Mouse (Mus musculus) erythroid progenitor cell, adult 5-6 weeks (primary cell): ENCODE results near the gene Slc7a15. TPM values are rescaled to one million over a fixed set of nuclear protein-coding genes. Genes with fewer than 3 reads are reported as not detected.

Source experiments
- ATAC-seq: replicated peaks from 2 replicates; pipeline ENCODE4 v1.8.0; 2016; ENCODE audit warnings: moderate number of reproducible peaks, mild to moderate bottlenecking, moderate TSS enrichment, inconsistent platforms; ENCODE audit not compliant: poor library complexity, low FRiP score, severe bottlenecking
- total RNA-seq, 2 experiments: library from RNA; stranded (forward) in 1 of 2; stranded (reverse) in 1 of 2; fragments of 150-400 nt in 1 of 2; fragments of 186-747, 209-891 nt in 1 of 2; gene quantifications; 2 replicates each; pipeline versions ENCODE4 v1.2.3 to v1.2.4; 2015 to 2017; ENCODE audit warnings: low replicate concordance in 2 of 2

Gene Slc7a15
- total RNA-seq, 2 experiments from 2014 or later = not detected

DNA sequence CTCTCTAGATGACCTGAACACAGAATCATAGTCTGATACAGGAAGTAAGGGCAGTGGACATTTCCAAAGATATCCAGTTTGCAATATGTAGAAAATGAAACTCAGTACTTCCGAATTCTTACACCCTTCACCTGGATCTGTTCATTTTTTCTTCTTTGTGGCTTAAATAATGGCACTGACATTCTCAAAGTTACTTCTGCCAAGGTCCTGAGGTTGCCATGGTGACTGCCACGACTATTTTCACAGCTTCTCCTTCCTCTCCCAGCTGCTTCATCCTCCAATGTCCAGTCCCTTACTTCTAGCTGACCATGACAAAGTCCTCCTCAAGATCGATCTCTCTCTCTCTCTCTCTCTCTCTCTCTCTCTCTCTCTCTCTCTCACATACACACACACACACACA is 105.5 kb downstream of the Slc7a15 start:
- no peak for ATAC-seq

DNA sequence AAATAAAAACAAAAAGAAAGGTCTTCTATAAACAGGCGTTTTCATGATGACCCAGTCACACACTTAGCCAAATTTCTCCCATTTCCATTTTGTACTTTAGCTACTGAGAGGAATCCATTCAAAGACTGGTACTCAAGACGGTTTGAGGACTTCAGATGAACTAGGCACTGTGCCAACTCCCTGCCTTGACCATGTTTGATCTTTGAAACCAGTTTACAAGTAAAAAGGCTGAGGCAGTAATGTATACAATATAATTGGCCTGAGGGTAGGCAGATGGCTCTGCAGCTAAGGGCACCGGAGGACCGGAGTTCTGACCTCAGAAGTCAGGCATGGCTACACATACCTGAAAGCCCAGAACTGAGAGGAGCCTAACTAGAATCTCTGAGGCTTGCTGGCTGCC is 109.8 kb downstream of the Slc7a15 start:
- ATAC-seq = no peak

DNA sequence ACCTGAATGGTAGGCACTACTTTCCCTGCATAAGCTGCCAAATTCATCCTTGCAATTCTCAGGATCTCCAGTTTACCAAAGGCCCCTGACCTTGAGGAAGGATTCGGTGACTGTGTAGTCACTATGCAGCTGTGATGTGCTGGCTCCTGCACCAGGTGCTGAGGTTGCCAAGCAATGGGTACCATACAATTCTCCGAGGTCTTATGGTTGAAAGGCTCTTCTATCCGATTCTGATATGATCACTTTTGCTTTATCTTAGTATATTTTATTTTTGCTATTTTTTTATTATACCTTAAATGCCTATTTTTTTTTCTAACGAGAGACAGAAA is 110.2 kb downstream of the Slc7a15 start:
- no peak for ATAC-seq

DNA sequence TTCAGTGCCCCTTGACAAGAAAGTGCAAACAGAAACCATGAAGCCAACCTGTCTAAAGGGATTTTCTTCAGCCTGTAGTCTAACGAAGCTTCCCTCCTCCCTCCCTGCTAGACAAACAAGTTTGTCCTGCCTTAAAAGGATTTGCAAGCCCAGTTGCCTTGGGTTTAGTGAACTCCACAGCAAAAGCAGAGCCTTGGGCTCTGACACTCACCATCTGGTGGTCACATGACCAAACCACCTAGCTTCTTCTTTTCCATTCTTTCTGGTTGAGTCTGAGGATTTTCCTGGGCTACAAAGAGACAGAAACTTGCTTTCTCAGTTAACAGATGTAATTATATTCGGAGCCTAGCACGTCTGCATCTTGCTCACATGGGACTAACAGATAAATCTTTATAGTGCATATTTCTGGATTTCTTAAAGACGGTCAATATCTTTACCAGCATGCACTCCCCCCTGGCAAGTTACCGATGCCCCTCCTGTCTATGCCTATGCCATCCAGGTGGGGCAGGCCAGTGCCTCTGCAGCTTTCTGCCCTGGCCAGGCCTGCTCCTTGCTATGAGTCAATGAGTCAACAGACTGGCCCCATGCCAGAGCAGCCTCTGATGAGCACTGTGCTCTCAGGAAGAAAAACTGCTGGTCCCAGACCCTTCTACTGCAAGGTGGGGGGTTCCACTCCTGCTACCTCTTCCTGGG is 110.8 kb downstream of the Slc7a15 start:
- ATAC-seq = no peak

DNA sequence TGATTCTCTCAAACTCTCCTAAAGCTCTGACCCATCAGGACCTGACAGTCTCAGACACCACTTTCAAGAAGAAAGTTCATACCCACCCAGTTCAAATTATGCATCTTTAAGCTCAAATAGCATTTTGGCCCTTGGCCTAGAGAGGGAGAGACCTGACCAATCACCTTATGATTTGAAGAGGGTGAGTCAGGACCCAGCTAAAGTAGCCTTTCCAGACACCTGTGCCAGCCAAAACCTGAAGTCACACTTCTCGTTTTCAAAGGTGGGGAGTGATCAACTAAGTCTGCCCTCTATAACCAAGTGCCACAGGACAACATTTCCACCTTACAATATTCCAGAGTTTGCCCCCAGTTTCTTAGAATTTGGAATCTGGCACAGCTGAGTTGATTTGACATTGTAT is 111.6 kb downstream of the Slc7a15 start:
- no peak for ATAC-seq

DNA sequence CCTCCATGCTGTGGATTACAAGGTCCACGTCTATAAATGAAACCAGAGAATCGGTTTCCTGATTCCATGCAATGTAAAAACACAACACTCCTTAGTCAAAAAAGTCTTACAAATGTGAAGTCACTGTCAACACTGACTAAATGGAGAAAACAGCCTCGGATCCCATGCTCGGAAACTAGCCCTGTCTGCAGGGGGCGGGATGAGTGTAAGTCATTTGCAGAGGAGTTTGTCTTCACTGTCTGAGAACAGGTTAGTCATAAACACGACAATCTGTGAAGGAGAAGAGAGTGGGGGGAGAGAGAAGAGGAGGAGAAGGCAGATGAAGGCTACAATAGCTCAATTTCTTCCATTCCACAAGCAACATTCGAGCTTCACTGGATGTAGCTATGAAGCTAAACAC is 113.6 kb downstream of the Slc7a15 start:
- no peak for ATAC-seq

DNA sequence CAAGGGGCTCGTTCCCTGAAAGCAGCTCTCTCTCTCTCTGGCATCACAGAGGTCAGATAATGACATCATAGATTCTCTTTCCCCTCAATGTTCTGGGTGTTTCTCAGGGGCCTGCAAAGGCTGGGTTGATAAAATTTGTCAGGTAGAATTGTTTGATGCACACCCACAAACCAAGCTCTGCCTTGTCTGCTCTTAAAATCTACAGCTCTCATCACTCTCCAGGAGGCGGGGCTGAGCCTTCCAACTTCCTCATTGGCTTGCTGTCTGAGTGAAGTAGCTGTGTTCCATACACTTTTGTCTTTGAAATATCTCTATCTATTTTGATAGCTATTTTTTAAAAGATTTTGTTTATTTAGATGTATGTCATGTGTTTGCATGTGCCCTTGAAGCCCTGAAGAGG is 116.7 kb downstream of the Slc7a15 start:
- no peak for ATAC-seq

Other genes with a start within 250 kb of the Slc7a15 start
- 8.3 and 23.5 TPM in 2 replicates for gene Rhob, start 99.1 kb downstream of the Slc7a15 start, total RNA-seq (2015; ENCODE audit: low replicate concordance)
- gene Rhob, start 99.1 kb downstream of the Slc7a15 start, total RNA-seq (2017; ENCODE audit: low replicate concordance) = 5.4 and 5.5 TPM in 2 replicates
- gene Pum2, start 75.1 kb upstream of the Slc7a15 start, total RNA-seq (2015; ENCODE audit: low replicate concordance) = 94.1 and 135 TPM in 2 replicates
- gene Pum2, start 75.1 kb upstream of the Slc7a15 start, total RNA-seq (2017; ENCODE audit: low replicate concordance) = 106 and 142 TPM in 2 replicates
- gene Sdc1, start 172.3 kb upstream of the Slc7a15 start, total RNA-seq (2015; ENCODE audit: low replicate concordance) = not detected in 2 replicates
- gene Sdc1, start 172.3 kb upstream of the Slc7a15 start, total RNA-seq (2017; ENCODE audit: low replicate concordance) = 1.8 TPM in 1 of 2 replicates, not detected in the other